Mouse (Mus musculus): ENCODE results near the gene Cacna1s.
A peak's percentile ranks its signal among the peaks of the same experiment; 100 is the strongest.

The Cacna1s gene

DNA sequence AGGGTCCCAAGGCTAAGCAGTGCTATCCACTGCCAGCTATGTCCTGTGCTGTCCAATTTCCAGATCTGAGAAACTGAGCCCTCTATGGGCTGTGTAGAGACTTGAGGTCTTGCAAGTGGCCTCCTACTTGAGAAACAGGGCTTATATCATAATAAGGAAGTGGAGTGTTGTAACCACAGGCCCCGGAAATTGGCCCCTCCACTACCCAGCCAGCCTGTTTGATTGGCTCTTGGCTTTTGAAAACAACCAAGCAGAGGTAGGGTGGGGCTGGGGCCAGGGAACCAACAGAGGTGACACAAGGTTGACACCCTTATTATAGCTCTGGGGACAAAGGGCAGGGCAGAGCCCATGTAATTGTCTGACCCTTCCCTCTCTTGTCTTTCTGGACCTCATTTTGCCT is 82.5 kb downstream of the Cacna1s start:
- peak; percentile 58 for DNase-seq (ENCODE audit: extremely low read depth, insufficient read length, low spot score)

DNA sequence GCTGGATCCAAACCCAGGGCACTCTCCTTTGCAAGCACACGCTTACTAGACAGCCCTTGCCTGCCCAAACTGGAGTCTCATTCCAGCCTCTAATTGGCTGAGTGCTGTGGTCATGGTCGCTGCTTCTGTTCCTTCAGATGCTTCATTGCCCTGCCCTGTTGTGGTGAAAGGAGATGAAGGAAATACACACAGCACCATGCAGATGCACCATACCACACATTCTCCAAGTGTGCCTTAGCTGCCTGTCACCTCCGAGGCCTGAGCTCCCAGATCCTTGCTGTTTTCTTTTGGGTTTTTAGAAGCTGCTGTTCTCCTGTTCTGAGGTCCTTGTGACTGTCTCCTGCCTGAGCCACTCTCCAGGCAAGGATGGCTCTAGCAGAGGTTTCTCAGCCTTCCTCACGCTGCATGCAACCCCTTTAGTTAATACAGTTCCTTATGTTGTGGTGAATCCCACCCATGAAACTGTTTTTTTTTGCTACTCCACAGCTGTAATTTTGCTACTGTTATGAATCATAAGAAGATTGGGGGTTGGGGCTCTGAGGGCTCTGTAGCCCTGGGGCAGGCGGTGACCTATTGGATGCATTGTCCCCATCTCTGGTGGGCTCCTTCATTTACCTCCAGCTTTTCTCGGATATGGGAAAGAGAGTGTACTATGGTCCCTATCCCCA is 83.4 kb downstream of the Cacna1s start:
- DNase-seq (ENCODE audit: extremely low read depth, insufficient read length, low spot score) = no peak

DNA sequence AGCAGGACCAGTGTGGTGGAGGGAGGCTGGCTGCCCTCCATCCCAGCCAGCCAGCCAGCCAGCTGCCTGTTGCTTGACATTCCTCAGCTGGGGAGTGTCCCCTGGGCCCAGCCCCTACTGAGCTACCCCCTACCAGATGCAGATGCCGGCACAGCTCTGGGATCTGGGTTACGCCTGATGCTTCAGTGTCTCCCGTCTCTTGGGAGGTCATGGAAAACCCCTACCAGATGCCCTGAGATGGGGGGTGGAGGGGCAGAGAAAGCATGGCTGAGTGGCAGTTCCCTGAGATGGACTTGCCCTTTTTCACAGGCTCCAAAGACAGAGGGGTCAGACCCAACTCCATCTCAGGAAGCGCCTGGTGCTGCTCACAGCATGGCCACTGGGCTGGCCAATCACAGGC is 84.0 kb downstream of the Cacna1s start:
- no peak for DNase-seq (ENCODE audit: extremely low read depth, insufficient read length, low spot score)

DNA sequence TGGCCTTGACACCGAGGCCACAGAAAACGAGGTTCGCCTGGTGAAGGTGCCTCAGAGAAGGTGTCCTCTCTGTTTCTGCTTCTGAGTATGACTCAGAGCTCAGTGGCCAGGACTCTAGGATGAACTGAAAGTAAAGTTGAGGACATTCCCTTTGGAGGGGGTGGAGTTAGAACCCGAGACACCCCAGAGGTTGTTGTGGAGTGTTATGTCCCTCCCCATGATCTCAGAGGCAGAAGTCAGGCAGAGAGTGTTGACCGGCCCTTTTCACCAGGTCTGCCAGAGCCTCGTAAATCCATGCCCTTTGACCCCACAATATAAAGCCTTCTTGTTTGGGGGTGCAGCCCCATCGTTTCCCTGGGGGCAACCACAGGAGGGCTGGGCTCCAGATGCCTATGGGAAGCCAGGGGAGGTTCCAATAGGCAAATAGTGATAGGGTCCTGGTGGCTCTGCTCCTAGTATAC is 84.6 kb downstream of the Cacna1s start:
- DNase-seq (ENCODE audit: extremely low read depth, insufficient read length, low spot score) = peak; percentile 76

DNA sequence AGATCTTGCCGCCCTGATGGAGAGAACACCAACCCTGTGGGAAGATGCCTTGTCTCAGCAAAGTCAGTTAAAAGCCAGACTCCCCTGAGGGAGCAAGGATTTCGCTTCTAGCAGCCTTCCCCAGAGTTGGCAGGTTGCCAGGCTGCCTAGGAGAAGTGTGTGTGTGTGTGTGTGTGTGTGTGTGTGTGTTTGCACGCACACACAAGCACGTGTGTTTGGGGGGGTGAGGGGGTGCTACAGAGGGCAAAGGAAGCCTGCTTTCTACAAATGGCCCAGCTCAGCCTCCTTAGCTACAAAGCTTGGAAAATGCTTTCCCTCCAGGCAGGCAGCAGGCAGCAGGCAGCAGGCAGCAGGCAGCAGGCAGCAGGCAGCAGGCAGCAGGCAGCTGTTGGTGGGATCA is 85.0 kb downstream of the Cacna1s start:
- DNase-seq (ENCODE audit: extremely low read depth, insufficient read length, low spot score) = no peak

DNA sequence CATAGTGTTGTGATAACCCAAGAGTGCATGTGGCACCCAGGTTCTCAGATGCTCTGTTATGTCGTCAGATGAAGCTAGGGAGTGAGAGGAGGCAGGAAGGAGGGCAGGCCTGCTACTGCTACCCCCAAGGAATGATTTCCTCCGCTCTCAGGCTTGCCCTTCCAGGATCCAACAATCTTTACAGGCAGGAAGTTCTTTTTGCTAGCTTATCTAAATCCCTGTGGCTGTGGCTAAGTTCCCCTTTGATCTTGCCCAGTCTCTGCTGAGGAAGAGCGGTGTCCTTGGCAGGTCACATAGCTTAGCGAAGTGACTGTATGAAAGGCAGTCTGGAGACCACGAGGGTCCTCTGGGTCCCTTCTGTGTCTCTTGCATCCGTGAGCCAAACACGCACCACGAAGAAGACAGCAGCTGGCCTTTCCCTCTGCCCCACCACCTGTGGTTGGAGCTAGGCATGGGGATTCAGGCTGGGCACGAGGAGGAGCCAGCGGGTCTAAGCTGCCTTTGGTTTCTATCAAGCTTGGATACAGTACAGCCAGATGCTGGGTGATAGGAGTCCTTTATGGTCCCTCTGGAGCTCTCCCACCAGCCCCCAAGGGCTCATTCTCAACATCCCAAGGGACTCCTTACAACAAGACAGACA is 85.8 kb downstream of the Cacna1s start:
- no peak for DNase-seq (ENCODE audit: extremely low read depth, insufficient read length, low spot score)

DNA sequence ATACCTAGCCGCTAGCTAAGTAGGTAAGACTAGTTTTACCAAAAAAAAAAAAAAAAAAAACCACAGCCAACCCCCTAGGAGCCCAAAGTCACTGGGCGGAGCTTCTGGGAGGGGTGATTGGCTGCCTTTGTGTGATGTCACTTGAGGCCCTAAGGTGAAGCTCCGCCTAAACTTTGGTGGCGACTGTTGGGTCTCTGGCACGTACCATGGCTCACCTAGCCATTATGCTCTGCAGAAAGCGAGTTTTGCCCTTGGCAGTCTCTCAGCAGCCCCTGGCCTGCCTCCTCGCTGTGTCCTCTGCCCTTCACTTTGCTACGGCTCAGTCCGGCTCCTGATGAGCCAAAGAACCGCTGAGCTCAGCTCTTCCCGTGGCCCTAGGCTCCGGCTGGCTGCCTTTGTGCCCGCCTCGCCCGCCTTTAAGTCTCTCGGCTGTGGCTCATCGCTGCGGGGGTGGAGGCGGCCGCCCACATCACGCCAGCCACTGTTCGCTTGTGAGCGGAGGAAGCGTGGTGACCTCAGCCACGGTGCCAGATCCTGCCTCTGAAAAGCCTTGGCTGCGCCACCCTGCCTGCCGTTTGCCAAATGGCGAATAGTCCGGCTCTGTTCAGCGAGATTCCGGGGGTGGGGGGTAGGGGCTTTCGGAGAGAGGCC is 87.6 kb downstream of the Cacna1s start:
- peak; percentile 95 for DNase-seq (ENCODE audit: extremely low read depth, insufficient read length, low spot score)

DNA sequence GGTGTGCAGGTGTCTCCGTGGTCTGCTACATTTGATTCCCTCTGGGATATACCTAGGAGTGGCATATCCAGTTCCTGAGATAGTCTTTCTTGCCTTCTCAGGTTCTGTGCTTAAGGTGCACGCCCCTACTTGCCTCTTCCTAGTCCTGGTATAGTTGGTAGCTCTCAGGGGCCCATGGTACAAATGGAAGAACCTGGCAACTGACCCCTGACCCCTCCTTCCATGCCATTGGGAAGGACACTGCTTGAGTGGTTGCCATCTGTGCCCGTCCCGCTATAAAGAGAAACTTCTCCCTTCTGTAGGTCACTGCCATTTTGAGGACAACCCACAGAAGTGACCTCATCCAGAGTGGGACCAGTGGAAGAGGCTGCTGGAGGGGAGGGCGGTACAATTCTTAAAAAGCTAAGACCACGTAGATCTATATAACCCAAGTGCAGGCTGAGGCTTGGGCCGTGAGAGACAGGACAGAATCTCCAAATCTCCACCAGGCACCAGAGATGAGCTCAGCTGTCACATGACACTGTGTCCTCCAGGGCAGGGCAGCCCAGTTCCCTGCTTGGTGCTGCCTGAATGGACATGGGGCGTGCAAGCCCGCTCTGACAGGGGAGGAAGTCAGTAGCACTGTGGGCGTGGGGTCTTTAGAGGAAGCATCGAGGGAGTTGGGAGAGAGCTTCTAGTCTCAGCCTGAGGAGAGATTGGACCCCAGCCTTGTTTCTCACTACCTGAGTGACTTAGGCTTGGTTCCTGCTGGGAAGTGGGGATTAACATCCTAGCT is 88.8 kb downstream of the Cacna1s start:
- no peak for DNase-seq (ENCODE audit: extremely low read depth, insufficient read length, low spot score)

DNA sequence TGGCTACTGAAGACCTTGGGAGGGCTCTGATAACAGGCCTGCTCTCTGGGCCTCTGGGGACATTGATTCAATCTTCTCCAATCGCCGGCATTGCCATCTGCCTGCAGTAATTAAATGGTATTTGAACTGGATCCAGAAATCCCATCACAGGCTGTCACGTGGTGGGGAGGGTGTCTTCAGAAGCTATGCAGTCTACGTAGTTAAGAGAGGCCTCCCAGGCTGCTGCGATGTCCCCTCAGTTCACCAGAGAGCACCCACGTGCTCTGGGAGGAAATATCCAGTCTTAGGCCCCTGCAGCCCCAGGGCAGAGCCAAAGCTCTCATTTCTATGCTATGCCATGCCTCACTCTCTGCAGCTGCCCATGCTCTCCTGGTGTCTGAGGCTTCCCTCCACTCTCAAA is 89.8 kb downstream of the Cacna1s start:
- no peak for DNase-seq (ENCODE audit: extremely low read depth, insufficient read length, low spot score)

DNA sequence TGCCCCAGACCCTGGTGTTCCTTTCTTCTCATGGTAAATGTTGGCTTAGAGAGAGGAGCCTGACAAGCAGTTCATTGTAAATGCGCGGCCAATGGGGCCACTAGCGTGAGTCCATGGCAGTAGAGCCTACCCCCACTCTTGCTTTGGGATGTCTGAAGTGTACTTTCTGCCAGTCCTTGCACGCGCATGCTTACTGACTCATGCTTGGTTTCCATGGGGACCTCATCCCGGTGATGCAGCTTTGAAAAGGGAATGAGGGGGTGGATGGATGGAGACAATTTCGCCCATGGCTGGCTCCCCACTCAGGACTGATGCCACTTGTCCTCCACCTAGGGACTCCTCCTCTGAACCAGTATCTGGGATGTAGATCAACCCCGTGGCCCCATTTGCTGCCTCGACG is 91.0 kb downstream of the Cacna1s start:
- no peak for DNase-seq (ENCODE audit: extremely low read depth, insufficient read length, low spot score)

DNA sequence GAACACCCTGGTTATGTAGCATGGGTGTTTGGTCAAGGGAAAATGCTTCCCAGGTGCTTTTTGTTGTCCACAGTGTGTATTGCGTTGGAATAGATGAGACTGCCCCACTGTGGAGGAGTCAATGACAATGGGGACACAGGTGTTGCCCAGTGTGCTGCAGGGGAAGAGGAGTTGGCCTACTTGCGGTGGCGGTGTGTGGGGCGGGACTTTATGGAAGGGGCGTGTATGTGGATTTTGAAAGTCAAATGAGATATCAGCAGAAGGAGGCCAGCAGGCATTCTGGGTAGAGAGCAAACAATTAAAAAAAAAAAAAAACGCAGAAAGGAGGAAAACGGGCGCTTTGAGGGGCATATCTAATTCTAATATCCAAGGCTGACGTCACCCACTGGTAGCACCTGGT is 97.2 kb downstream of the Cacna1s start:
- DNase-seq (ENCODE audit: extremely low read depth, insufficient read length, low spot score) = no peak

DNA sequence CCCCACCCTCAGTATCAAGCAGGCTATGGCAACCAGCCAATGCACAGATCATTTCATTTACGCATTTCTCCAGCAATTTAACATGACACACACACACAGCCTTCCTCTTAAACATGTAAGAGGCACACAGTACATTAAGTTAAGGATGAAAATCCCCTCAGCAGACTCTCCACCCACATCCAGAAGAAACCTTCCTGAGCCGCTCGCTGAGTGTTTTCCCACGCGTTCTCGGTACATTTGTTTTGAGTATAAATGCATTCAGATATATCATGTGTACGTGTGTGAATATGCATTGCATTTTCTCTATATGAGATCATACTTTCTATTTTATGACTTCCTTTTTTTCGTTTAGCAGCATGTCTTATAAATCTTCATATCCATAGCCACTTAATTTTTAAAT is 98.8 kb downstream of the Cacna1s start:
- DNase-seq (ENCODE audit: extremely low read depth, insufficient read length, low spot score) = no peak

DNA sequence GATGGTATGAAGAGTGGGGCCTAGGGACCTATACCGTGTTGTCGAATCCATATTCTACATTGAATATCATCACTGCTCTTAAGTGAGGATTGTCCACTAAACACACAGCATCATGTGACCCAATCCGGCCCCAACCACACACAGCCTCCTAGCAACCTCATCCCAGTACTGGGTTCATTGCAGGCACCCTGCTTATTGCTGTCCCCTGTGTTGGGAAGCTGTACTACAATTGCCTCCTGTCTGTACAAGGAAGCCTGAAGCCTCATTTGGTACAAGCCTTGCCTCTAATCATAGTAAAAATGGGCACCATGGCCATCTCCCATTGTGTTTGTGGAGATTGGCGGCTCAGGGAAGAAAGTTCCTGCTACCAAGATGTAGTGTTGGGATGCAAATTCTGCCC is 103.8 kb downstream of the Cacna1s start:
- DNase-seq (ENCODE audit: extremely low read depth, insufficient read length, low spot score) = no peak

DNA sequence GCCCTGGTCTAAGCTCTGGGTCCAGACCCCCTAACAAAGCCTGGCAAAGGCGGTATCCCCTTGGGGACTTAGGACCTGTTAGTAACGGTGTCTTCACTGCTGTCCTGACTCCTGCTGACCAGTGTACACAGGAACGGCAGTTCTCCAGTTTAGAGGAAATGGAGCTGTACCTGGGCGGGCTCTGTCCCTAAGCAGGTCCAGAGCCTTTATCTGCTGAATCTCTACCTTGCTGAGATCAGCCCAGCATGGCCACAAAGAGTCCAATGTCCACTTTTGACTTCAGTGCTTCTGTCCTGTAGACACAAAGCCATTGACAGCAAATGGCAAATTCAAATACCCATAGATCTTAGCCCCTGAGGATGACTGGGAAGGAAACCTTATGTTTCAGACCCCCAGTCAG is 104.4 kb downstream of the Cacna1s start:
- no peak for DNase-seq (ENCODE audit: extremely low read depth, insufficient read length, low spot score)

DNA sequence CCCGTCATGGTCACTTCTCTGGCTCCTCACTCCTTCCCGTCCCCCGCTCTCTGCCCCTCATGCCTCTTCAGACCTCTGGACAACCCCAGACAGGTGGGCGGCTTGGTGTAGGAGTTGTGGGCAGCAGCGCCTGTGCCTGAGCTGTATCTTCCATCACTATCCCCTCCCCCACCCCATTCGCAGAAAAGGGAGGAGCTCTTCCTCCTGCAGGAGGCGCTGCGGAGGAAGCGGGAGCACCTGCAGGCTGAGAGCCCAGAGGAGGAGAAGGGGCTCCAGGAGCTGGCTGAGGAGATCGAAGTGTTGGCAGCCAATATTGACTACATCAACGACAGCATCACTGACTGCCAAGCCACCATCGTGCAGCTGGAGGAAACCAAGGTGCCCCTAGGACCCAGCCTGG is 107.3 kb downstream of the Cacna1s start:
- DNase-seq (ENCODE audit: extremely low read depth, insufficient read length, low spot score) = no peak

DNA sequence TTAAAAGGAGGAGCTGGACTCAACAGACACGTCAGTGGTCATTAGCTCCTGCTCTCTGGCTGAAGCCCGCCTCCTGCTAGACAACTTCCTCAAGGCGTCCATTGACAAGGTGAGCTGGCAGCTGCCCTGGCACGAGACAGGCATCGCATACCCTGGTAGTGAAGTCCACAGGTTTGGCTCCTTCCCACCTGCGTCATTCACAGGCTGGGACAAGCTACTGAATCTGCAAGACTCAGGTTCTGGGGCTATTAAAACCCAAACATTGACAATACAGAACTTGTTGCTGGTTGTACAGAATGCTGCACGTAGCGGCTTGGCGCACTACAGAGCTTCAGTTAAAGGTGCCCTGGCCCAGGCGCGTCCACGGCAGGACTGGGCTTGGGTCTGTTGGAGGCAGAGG is 107.7 kb downstream of the Cacna1s start:
- DNase-seq (ENCODE audit: extremely low read depth, insufficient read length, low spot score) = no peak

DNA sequence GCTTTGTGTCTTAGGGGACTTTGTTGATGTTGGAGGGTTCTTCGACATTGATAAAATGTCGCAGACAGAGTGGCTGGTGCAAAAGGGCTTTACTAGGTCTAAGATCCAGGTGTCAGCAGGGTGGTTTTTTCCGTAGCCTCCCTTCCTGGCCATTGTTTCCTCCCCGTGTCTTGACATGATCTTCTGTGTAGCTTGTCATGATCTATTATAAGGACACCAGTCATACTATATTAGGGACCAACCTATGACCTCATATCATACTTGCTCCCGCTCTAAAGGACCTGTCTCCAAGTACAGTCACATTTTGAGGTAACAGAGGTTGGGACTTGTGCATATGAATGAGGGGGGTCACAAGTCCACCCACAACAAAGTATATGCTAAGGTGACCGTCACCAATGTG is 108.4 kb downstream of the Cacna1s start:
- DNase-seq (ENCODE audit: extremely low read depth, insufficient read length, low spot score) = no peak

DNA sequence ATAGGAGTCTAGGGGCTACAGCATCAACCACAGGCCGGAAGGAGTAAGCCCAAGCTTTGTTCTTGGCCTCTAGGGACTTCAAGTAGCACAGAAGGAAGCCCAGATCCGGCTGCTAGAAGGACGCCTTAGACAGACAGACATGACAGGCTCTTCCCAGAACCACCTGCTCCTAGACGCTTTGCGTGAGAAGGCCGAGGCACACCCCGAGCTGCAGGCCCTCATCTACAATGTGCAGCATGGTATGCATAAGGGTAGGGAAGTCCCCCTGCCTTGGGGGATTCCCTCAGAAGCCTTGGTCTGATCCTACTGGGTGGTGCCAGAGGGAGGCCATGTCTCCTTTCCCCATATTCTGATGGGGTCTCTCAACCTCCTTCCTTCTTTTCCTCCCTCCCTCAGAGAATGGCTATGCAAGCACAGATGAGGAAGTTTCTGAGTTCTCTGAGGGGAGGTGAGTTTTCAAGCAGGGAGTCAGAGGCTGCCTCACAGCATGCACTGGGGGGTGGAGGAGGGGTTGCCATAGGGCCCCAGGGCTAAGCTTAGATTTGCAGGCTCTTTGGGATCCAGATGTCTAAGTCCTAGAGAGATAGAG is 108.9 kb downstream of the Cacna1s start:
- DNase-seq (ENCODE audit: extremely low read depth, insufficient read length, low spot score) = no peak

DNA sequence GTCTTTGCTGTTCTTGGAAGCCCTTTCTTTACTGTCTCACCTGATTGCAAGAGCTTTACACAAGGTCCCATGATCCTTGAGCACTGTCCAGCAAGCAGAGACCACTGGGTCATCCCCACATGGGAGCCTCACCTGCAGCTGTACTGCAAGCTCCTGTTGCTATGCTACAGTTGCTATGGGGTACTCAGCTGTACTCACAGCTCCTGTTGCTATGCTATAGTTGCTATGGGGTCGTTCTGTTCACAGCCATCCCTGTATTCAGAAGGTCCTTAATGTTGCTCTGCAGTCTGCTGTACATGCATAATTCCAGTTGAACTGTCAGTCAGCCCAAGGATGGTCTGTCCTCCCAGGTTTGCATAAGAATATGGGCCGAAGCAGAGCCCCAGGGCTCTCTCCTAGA is 112.9 kb downstream of the Cacna1s start:
- no peak for DNase-seq (ENCODE audit: extremely low read depth, insufficient read length, low spot score)

DNA sequence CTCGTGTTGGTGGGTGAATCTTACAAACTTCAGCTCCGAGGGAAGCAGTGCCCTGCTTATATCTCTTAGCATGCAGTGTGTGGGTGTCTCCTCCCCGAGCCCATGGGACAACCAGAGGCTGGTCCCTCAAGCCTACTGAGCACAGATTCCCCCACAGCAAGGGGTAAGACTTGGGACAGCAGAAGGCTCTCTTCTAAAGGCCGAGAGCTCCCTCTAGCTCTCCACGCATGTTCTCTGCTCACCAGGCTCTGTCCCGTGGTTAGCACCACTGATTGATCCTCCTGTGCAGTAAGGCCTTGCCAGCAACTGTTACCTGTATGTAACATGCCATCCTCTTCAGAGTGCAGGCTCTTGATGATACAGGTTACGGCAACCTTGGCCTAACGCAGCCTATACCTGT is 115.1 kb downstream of the Cacna1s start:
- no peak for DNase-seq (ENCODE audit: extremely low read depth, insufficient read length, low spot score)

All from 3134 (cell line).